ENCODE assay signal across 8 mouse cellular contexts in the genomic region with DNA sequence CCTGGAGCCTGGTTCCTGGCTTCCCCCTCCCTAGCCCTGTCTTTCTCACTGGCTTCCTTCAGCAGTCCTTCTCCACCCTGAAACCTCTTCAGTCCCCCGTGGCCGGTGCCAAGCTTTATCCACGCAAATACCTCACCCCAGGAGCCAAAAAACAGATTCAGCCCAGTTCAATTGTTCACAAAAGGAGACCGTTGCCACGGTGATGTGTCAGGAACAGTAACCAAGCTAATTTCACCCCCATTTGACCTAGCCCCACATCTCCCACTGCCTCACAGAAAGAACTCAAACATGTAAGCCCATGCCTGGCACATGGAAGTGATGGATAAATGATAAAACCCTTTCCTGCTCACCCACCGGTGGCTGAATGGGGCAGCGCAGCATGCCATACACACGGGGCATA. TPM values are rescaled to one million over a fixed set of nuclear protein-coding genes. Genes with fewer than 3 reads are reported as not detected.
A peak's percentile ranks its signal among the peaks of the same experiment; 100 is the strongest.
DNase-seq lines count a peak whose midpoint lies in the region; ATAC-seq and TF ChIP-seq lines count a peak whose summit lies in the region.

No protein-coding gene starts in this region.

- H3K4me3 ChIP-seq in heart, adult 2 months, result peak overlapping the region; percentile 72
- H3K4me3 ChIP-seq in spleen, adult 2 months (ENCODE audit: extremely low read depth, insufficient read depth, insufficient read length), result peak overlapping the region; percentile 58
- H3K4me3 ChIP-seq in intestine, embryonic 15.5 days (replicated peaks), result peak overlapping the region; percentile 52
- peak overlapping the region; percentile 46 for H3K4me3 ChIP-seq in neural tube, embryonic 15.5 days (replicated peaks)

- TF ChIP-seq POLR2A in heart, adult 2 months (IDR thresholded peaks at IDR 0.05; ENCODE audit: insufficient read depth, low read depth, low read length), result no peak
- TF ChIP-seq POLR2A in spleen, adult 2 months (IDR thresholded peaks at IDR 0.05; ENCODE audit: low read depth, low read length), result no peak

- no peaks in the 10 kb centered on the region for H3K27me3 ChIP-seq in heart, adult 2 months (ENCODE audit: control insufficient read depth, insufficient read depth, low read length)
- H3K27me3 ChIP-seq in spleen, adult 2 months (ENCODE audit: control insufficient read depth, insufficient read depth, low read length), result 0 out of 2 replicates have a peak, but pooled peaks cover 2% of the 10 kb centered on the region
- peaks cover 21% of the 10 kb centered on the region for H3K27me3 ChIP-seq in intestine, embryonic 15.5 days (replicated peaks)
- peaks cover 11% of the 10 kb centered on the region for H3K27me3 ChIP-seq in neural tube, embryonic 15.5 days (replicated peaks)

- H3K79me2 ChIP-seq in heart, adult 2 months (replicated peaks; ENCODE audit: control insufficient read depth, insufficient read depth, low read length), result 0 out of 2 replicates have a peak, but pooled peaks cover 2% of the 10 kb centered on the region

- H3K9ac ChIP-seq in heart, adult 2 months (ENCODE audit: low read depth, low read length), result peak overlapping the region; percentile 87
- H3K9ac ChIP-seq in intestine, embryonic 15.5 days, result 0 out of 2 replicates have a peak overlapping the region, but pooled peaks have one; percentile 51
- H3K9ac ChIP-seq in neural tube, embryonic 15.5 days (replicated peaks), result peak overlapping the region; percentile 46

- H3K4me1 ChIP-seq in heart, adult 2 months (ENCODE audit: control insufficient read depth, insufficient read depth, low read length), result peaks cover 13% of the 10 kb centered on the region
- peaks cover 13% of the 10 kb centered on the region for H3K4me1 ChIP-seq in spleen, adult 2 months (ENCODE audit: control insufficient read depth, insufficient read depth, insufficient read length)
- H3K4me1 ChIP-seq in intestine, embryonic 15.5 days (replicated peaks), result peaks cover 25% of the 10 kb centered on the region
- peaks cover 45% of the 10 kb centered on the region for H3K4me1 ChIP-seq in neural tube, embryonic 15.5 days

- 18% methylated on average over 8 of the region's 8 CpGs for WGBS in heart, adult 2 months
- WGBS in spleen, adult 2 months, result 59% methylated on average over 8 of the region's 8 CpGs
- 34% methylated on average over 8 of the region's 8 CpGs for WGBS in intestine, embryonic 15.5 days
- 5% methylated on average over 8 of the region's 8 CpGs for WGBS in neural tube, embryonic 15.5 days

- no peaks in the 10 kb centered on the region for H3K9me3 ChIP-seq in intestine, embryonic 15.5 days
- H3K9me3 ChIP-seq in neural tube, embryonic 15.5 days (replicated peaks), result no peaks in the 10 kb centered on the region

- TF ChIP-seq CTCF in heart, adult 2 months (IDR thresholded peaks at IDR 0.05), result no peak
- no peak for TF ChIP-seq CTCF in spleen, adult 2 months (IDR thresholded peaks at IDR 0.05; ENCODE audit: extremely low read depth, insufficient read depth, insufficient read length, insufficient replicate concordance)

- H3K27ac ChIP-seq in heart, adult 2 months, result peak overlapping the region; percentile 97
- no peak overlapping the region for H3K27ac ChIP-seq in spleen, adult 2 months (ENCODE audit: insufficient read depth, low read length)
- H3K27ac ChIP-seq in intestine, embryonic 15.5 days, result no peak overlapping the region
- peak overlapping the region; percentile 72 for H3K27ac ChIP-seq in neural tube, embryonic 15.5 days (replicated peaks)

- DNase-seq in heart, adult 2 months, result no peak
- DNase-seq in heart, postnatal 14 days, result no peak
- DNase-seq in spleen, adult 2 months (ENCODE audit: low read depth in 1 of 2, low spot score in 2 of 2), result no peak
- no peak for DNase-seq in spleen, postnatal 14 days (ENCODE audit: low spot score in 2 of 2)
- no peak for DNase-seq in cerebellum, postnatal 36 days

- intact Hi-C loops in heart, adult 2 months (cut with DNase I), result no loop called here
- intact Hi-C loops in heart, postnatal 14 days (cut with DNase I), result loop anchor here (2.0 kb wide), 1 partner anchor 47 kb away; no protein-coding TSS in a partner anchor

- H3K4me2 ChIP-seq in intestine, embryonic 15.5 days (replicated peaks), result peak overlapping the region; percentile 97
- peak overlapping the region; percentile 90 for H3K4me2 ChIP-seq in neural tube, embryonic 15.5 days

- H3K36me3 ChIP-seq in heart, adult 2 months (ENCODE audit: control insufficient read depth, insufficient read depth, low read length), result no peaks in the 10 kb centered on the region
- no peaks in the 10 kb centered on the region for H3K36me3 ChIP-seq in spleen, adult 2 months (ENCODE audit: control insufficient read depth, insufficient read depth, low read length)
- H3K36me3 ChIP-seq in intestine, embryonic 15.5 days, result no peaks in the 10 kb centered on the region
- H3K36me3 ChIP-seq in neural tube, embryonic 15.5 days, result no peaks in the 10 kb centered on the region

- ATAC-seq in intestine, embryonic 15.5 days, result no peak
- ATAC-seq in neural tube, embryonic 15.5 days (ENCODE audit: low FRiP score), result peak; percentile 35; the same call in 1 of the 2 replicates
- no peak for ATAC-seq in megakaryocyte-erythroid progenitor cell, adult 5-6 weeks (replicated peaks; ENCODE audit: low FRiP score, low TSS enrichment, poor library complexity, severe bottlenecking)

- TF ChIP-seq EP300 in heart, adult 2 months (IDR thresholded peaks at IDR 0.05; ENCODE audit: insufficient read depth, low read depth, low read length), result no peak

RNA-seq across cellular contexts. Expression of gene Rapgef3, which starts 1.6 kb away (rescaled TPM):
- total RNA-seq in heart, adult 2 months (2021), result 10 to 100 TPM; 21.5 to 27.9 TPM
- polyA plus RNA-seq in heart, adult 2 months (2012; rRNA removed), result 44.4 and 57.0 TPM in 2 replicates
- total RNA-seq in heart, postnatal 14 days (2021), result 10 to 100 TPM; 32.7 to 34.3 TPM
- 28.8 and 33.6 TPM in 2 replicates for polyA plus RNA-seq in spleen, adult 2 months (2012; rRNA removed)
- 6.9 and 7.8 TPM in 2 replicates for polyA plus RNA-seq in intestine, embryonic 15.5 days (2015; fragmentation: Nextera tagmentation; extraction: Ambion mirVana)
- 12.5 and 19.5 TPM in 2 replicates for polyA plus RNA-seq in neural tube, embryonic 15.5 days (2015; fragmentation: Nextera tagmentation; extraction: Ambion mirVana)
- 12.0 and 13.1 TPM in 2 replicates for total RNA-seq in megakaryocyte-erythroid progenitor cell, adult 5-6 weeks (2014; fragmentation: Nextera tagmentation)
- 6.8 and 8.2 TPM in 2 replicates for total RNA-seq in megakaryocyte-erythroid progenitor cell, adult 5-6 weeks (2017)

RNA-seq across cellular contexts. Expression of gene Slc48a1, which starts 12.1 kb away (rescaled TPM):
- 10 to 100 TPM; 72.7 to 73.0 TPM for total RNA-seq in heart, adult 2 months (2021)
- polyA plus RNA-seq in heart, adult 2 months (2012; rRNA removed), result 82.8 and 85.3 TPM in 2 replicates
- 10 to 100 TPM; 78.3 to 78.9 TPM for total RNA-seq in heart, postnatal 14 days (2021)
- 94.0 and 117 TPM in 2 replicates for polyA plus RNA-seq in spleen, adult 2 months (2012; rRNA removed)
- polyA plus RNA-seq in intestine, embryonic 15.5 days (2015; fragmentation: Nextera tagmentation; extraction: Ambion mirVana), result 23.9 and 25.1 TPM in 2 replicates
- polyA plus RNA-seq in neural tube, embryonic 15.5 days (2015; fragmentation: Nextera tagmentation; extraction: Ambion mirVana), result 99.0 and 101 TPM in 2 replicates
- 91.5 and 112 TPM in 2 replicates for total RNA-seq in megakaryocyte-erythroid progenitor cell, adult 5-6 weeks (2014; fragmentation: Nextera tagmentation)
- 53.7 and 72.6 TPM in 2 replicates for total RNA-seq in megakaryocyte-erythroid progenitor cell, adult 5-6 weeks (2017)

RNA-seq across cellular contexts. Expression of gene Endou, which starts 35.1 kb away (rescaled TPM):
- 1 to 10 TPM; 1.1 to 1.2 TPM for total RNA-seq in heart, adult 2 months (2021)
- 2.4 TPM in 2 replicates for polyA plus RNA-seq in heart, adult 2 months (2012; rRNA removed)
- 1 to 10 TPM; 1.8 to 4.9 TPM for total RNA-seq in heart, postnatal 14 days (2021)
- polyA plus RNA-seq in spleen, adult 2 months (2012; rRNA removed), result 3.0 and 4.1 TPM in 2 replicates
- polyA plus RNA-seq in intestine, embryonic 15.5 days (2015; fragmentation: Nextera tagmentation; extraction: Ambion mirVana), result 0.09 and 0.21 TPM in 2 replicates
- 0.15 and 3.5 TPM in 2 replicates for polyA plus RNA-seq in neural tube, embryonic 15.5 days (2015; fragmentation: Nextera tagmentation; extraction: Ambion mirVana)
- 0.87 TPM in 1 of 2 replicates, not detected in the other for total RNA-seq in megakaryocyte-erythroid progenitor cell, adult 5-6 weeks (2014; fragmentation: Nextera tagmentation)
- total RNA-seq in megakaryocyte-erythroid progenitor cell, adult 5-6 weeks (2017), result not detected in 2 replicates

Comparison
In these comparisons a context has a peak if more than half of its experiments do, and no peak if none do; other contexts are left out.
1. H3K27ac ChIP-seq: peak in heart, adult 2 months (single experiment) and neural tube, embryonic 15.5 days (single experiment); none in spleen, adult 2 months (single experiment) and intestine, embryonic 15.5 days (single experiment).
2. Peak in every context shown above with its lines, with median percentiles within 50 percentile points of each other: H3K4me3 ChIP-seq and H3K9ac ChIP-seq.